Mouse (Mus musculus) bone marrow, adult 2 months (tissue): ENCODE measurements at regions not wholly inside any gene's neighbourhood (a gene's known extent, or its start where the extent isn't known, plus 50 kb on each side); places are given as distances from the start of the nearest gene placed in this dataset.

Source experiments
- CTCF ChIP-seq: fragments of 200-500 bp; IDR thresholded peaks from 2 replicates; pipeline ENCODE4 v1.5.1; 2011; ENCODE audit warnings: low read length, control low read depth; ENCODE audit not compliant: control insufficient read depth, insufficient read depth
- POLR2A ChIP-seq: fragments of 200-500 bp; IDR thresholded peaks from 2 replicates; pipeline ENCODE4 v1.6.1; 2011; ENCODE audit warnings: low read depth, mild to moderate bottlenecking, control low read depth, low read length, borderline replicate concordance; ENCODE audit not compliant: control insufficient read depth

DNA sequence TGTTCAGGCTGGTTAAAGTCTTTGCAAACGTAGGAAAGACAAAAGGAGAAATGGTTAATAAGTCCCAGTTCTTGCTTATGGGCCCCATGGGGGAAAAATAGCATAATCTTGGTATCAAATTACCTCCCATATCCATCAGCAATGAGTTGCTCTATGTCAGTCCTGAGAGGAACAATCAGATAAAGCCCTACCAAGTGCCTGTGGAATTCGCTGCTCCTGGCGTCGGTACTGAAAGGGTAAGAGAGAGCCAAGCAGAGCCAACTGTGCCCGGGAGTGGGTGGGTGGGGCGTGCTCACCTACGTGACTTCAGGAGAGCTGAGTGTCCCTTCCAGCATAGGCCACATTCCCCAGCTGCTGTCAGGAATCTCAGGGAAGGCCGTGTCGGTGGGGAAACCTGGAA lies 392.7 kb downstream of the Wdr11 start:
- no peak for TF ChIP-seq POLR2A
- TF ChIP-seq CTCF: no peak
